Mouse (Mus musculus): ENCODE data around the gene Slc7a6.
A peak's percentile ranks its signal among the peaks of the same experiment; 100 is the strongest.

Slc7a6 gene

DNA sequence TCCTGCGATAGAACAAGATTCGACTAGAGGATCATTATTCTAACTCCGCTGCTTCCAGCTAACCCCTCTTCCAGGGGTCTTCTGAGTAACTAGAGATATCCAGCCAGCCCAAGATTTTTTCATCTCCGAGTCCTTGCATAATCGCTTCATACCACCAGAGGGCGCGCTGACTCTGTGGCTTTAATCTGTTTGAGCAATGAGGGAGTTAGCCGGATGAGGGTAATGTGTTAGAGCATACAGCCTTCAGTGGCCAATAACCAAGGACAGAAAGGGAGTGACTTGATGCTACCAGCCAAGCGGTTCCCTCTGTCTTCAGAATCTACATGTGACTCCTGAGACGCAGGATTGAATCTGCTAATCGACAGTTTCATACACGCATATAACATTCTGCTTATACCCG is 27.9 kb upstream of the Slc7a6 start:
- DNase-seq (ENCODE audit: low read depth, low spot score): peak; percentile 83

DNA sequence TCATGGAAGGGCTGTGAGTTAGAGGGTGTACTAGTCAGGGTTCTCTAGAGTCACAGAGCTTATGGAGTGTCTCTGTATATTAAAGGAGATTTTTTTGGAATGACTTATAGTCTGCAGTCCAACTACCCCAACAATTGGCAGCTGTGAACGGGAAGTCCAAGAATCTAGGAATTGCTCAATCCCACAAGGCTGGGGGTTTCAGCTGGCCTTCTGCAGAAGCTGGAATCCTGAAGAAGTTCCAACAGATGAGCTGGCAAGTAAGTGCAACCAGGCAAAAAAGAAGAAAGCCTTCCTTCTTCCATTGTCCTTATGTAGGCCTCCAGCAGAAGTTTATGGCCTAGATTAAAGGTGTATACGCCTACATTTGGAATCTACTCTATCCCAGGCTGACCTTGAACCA is 23.3 kb upstream of the Slc7a6 start:
- DNase-seq (ENCODE audit: low read depth, low spot score): no peak

DNA sequence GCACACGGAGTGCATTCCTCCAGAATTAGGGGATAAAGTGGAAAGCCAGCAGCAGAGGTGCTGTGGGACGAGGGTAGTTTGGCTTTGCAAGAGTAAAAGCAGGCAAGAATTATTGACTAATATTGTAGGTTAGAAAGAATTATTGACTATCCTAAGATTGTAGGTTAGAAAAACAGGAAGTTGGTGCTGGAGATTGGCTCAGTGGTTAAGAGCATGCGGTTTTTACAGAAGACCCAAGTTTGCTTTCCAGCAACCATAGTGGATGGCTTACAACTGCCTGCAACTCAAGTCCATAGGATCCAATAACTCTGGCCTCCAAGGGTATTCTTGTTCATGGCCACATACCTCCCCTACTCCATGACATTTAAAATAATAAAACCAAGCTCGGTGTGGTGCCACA is 22.6 kb upstream of the Slc7a6 start:
- no peak for DNase-seq (ENCODE audit: low read depth, low spot score)

DNA sequence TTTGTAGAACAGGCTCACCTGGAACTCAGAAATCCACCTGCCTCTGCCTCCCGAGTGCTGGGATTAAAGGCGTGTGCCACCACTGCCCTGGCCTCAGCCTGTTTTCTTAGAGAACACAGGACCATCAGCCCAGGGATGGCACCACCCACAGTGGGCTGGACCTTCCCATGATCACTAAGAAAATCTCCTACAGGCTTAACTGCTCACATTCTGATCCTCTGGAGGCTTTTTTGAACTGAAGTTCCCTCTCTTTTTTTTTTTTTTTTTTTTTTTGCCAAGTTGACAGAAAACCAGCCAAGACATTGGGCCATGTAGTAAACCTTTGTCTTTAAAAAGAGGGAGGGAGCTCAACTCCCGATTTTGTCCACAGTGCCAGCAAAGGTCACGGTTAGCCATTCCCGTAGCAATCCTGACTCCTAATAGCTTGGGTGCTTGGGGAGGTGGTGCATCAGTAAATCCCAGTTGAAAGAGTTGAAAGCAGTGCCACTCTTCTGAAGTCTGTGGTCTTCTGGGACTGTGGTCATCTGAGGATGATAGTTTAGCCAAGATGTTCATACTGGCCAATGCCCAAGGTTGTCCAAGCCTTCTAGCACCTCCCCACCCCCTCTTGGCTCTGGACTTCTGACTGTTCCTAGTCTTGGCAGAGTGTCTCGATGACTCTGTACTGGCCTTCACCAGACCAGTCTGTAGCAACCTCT is 20.6 kb upstream of the Slc7a6 start:
- no peak for DNase-seq (ENCODE audit: low read depth, low spot score)

DNA sequence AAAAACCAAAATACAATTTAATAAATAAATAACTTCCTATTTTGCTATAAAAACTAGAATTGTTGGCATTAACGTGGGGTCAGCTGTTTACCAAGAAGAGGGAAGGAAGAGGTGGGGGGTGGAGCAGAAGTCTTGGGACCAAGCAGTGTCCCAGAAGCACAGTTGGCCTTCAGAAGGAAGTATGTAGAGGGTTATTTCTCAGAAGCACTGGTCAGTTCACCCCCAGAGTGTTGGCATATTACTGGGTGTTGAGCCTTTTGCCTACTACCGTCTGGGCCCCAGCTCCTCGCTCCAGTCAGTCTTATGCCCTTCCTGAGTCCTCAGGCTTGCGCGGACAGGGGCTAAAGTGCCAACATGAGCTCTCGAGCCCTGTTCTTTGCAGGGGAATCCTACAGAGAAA is 19.6 kb upstream of the Slc7a6 start:
- DNase-seq (ENCODE audit: low read depth, low spot score): no peak

DNA sequence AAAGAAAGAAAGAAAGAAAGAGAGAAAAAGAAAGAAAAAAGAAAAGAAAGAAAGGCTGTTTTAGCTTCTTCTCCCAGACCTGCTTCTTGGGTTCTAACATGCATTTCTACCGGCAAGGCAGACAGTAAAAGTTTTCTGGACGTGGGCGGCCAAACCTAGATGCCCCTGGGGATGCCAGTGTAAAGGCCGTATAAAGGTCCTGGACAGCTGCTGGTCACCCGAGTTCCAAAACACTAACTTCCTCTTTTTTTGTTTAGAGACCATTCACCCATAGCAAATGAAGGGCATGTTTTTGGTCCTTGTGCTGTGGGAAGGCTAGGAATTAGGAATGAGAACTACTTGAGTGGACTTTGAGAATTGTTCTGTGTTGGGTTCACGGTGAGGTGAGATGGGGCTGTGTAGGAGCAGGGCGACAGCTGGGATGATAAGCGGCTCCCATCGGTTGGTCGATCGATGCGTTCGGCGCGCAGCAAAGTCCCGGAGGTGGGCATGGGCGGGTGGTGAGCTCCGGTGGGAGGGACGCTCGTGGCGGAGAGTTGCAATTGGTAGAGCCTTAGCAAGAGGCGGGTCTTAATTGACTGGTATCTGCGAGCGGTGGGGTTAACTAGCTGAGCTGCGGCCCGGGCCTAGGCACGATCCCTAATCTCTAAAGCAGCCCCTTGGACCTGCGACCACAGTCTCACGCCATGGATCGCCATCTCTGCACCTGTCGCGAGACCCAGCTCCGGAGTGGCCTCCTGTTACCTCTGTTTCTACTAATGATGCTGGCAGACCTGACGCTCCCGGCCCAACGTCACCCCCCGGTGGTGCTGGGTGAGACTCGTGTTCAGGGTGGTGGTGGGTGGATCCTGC is 18.6 kb upstream of the Slc7a6 start, which contains the start of gene Pla2g15:
TSS of gene Pla2g15 (plus strand) at position 599 of the 852 bp plus-strand sequence.
- peak; percentile 97 for DNase-seq (ENCODE audit: low read depth, low spot score)

DNA sequence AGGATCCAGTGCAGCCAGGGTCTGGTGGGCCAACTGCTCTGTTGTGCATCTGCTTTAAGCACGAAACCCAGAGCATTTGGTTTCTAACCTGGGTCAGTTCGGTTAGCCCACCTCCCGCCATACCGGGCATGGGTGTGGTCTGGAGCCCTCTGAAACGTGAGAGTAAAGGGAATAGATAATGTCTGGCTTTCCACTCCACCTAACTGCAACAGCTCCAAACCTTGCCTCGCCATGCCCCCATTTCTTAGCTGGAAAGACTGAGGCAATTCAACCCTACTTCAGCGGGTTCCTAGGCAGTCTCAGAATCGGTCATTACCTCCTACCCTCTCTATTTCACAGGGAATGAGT is 18.0 kb upstream of the Slc7a6 start:
- DNase-seq (ENCODE audit: low read depth, low spot score): no peak

DNA sequence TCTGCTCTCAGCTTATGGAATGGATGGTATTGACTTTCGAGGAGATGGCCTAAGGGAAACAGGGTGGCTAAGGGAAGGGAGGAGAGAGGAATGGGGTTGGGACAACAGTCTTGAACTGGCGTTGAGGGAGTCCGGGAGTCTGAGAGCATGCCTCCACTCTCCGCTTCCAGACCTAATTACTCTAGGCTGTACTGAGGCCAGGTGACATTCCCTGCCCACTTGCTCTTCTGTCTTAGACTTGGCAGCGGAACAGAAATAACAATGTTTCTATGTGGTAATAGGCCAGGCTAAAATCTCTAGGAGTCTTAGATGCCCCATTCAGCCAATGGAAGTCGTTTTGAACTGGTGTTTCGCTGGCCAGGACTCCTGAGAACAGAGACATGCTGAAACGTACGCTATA is 17.6 kb upstream of the Slc7a6 start:
- DNase-seq (ENCODE audit: low read depth, low spot score): no peak

DNA sequence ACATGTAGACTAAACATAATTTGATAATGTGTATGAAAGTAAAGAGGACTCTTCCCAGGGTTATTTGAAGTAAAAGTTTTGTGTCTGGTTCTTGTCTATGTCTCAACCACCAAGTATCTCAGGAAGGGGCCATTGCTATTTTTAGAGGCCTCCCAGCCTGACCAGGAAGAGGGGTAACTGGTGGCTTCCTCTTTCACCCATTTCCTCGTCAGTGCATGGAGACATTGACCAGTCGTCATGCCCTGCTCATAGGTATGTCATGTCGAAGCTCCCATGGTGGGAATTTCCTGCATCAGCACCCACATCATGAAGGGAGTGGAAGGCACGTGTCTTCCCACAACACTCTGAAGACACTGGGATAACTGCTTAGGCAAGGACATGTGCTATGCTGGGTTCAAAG is 15.8 kb upstream of the Slc7a6 start:
- DNase-seq (ENCODE audit: low read depth, low spot score): no peak

DNA sequence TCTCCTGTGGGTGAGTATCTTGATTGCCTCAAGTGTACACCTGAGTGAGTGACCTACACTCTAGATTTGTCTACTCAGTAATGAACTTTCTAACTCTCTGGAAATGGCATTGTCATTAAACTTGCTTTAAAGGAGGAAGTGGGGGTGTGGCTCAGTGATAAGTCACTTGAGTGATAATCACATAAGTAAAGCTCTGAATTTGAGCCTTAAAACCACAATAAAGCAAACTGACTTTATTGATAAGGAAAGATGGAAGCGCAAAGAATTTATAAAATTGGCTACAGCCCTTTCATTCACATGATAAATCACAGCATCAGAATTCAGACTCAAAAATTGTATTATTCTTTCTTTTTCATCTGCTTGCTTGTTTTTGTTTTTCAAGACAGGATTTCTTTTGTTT is 11.2 kb upstream of the Slc7a6 start:
- no peak for DNase-seq (ENCODE audit: low read depth, low spot score)

DNA sequence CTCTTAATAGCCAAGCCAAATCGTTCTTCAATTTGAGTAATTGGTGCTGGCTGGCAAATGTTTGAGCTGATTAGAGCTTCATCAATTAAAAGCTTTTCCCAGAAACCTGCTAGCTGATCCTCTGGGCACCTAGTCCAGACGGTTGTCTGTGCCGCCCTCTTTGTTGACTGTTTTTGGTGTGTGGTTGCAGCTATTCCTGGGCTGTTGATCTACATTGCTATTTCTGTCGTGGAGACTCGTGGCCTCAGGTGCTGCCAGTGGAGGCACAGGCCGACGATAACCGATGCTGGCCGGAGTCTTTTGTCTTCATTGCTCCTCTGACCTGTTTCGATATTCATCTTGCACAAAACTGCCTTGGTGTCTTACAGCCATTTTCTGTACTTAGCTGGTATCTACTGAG is 10.3 kb upstream of the Slc7a6 start:
- no peak for DNase-seq (ENCODE audit: low read depth, low spot score)

DNA sequence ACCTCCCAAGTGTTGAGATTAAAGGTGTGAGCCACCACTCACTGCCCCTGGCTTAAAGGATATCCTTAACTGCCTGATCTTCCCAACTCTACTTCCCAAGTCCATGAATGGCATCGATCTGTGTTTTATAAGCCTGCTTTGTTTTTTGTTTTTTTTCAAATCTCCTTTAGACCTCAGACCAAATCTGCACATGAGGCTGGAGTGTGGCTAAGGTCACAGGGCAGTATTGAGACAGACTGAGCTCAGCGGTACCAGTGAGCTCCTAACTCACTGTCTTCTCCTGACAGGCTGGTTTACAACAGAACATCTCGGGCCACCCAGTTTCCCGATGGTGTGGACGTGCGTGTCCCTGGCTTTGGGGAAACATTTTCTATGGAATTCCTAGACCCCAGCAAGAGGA is 8.8 kb upstream of the Slc7a6 start:
- DNase-seq (ENCODE audit: low read depth, low spot score): no peak

DNA sequence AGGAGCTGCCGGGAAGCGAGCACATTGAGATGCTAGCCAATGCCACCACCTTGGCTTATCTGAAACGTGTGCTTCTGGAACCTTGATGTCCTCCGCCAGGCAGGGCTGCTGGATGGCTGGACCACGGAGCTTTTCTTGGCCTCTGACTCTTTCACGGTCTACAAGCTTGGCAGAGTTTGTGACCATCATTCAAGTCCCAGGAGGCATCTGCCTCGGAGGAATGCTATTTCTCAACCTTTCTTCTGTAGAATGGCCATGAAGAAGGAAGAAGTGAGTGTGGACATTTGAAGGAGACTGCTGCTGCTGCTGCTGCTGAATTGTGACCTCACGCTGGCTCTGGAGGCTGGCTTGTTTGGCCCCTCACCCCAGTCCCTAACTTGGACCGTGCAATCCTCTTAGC is 5.4 kb upstream of the Slc7a6 start:
- no peak for DNase-seq (ENCODE audit: low read depth, low spot score)

DNA sequence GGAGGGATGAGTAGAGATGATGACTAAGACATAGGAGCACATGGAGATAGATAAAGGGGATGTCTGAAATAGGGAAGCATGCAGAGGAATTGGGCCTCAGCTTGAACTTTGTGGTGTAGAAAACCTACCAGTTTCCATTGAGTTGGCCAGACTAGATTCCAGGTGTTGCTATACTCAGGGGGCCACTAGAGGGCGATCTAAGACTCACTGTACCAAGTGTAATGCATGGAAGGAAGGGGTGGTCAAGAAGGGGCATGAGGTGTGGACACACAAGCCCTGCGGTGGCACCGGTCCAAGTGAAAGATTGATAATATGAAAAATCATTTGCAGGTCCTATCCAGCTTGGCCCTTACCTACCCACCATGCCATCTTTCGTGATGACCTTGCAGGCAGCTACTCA is 3.2 kb upstream of the Slc7a6 start:
- peak; percentile 74 for DNase-seq (ENCODE audit: low read depth, low spot score)

DNA sequence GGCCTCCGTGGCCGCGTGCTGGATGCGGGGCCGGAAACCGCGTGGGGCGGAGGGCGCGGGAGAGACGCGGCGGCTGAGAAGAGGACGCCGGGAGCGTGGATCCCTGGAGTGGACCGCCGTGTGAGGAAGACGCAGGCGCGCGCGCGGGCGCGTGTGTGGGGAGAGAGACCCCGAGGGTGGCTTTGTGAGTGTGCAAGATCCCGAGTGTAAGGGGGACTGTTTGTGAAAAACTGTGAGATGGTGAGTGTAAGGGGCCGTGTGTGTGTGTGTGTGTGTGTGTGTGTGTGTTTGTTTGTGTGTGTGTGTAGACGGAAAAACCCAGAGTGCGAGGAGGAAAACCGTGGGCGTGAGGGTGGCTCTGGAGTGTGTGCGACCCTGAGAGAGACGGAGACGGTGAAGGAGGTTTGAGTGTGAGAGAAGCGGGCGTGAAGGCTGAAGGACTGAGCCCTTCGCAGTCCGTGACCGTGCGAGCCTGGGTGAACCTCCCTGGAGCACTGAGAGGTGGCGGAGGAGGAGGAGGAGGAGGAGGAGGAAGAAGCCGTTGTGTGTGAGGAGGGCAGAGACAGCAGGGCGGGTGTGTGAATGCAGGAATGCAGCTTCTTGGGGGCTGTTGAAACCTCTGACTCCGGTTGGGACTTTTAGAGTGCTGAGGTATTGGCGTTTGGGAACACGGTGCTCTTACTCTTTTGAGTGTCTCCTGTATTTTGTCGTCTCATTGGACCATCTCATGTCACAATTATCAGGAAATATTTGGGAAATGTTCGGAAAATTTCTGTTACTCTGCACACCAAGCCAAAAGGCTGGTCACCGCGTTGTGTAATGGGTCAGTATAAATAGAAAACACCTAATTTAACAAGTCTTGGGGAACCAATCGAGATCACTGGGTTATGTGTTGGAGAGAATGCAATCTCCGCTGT is 618 bp downstream of the Slc7a6 start:
- peak; percentile 70 for DNase-seq (ENCODE audit: low read depth, low spot score)

DNA sequence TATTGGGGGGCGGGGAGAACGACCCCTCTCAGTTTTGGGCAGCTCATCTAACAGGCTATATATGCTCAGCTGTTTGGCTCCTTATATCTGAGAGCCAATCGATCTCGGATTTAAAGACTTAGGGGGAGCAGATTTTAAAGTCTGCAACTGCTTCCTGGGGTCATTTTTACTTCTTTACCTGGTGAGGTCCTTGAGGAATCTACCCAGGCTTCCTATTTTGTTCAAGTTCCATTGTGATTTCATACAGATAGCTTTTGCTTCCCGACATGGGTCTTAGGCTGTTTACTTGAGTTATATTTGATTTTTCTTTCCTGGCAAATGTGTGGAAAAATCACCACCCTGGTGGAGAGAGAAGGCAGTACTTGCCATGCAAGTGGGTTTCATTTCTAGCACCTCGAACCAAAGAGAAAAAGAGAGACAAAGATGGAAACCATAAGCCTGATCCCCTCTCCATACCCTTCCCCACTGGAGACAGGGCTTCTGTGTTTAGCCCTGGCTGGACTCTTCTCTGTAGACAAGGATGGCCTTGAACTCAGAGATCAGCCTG is 1.4 kb downstream of the Slc7a6 start:
- peak; percentile 45 for DNase-seq (ENCODE audit: low read depth, low spot score)

DNA sequence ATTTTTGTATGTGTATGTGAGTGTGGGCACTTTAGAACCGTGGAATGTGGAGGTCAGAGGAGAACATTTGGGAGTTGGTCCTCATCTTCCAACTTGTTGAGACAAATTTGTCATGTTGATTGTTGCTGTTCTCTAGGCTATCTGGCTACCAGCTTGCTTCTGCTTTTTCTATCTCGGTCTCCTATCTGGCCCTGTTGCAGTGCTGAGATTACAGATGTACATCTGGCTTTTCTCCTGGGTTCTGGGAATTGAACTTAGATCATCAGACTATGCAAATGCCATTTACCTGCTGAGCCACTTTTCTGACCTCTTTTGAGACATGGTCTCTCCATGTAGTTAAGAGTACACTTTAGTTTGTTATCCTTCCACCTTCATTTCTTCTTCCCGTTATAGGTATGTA is 4.9 kb downstream of the Slc7a6 start:
- no peak for DNase-seq (ENCODE audit: low read depth, low spot score)

DNA sequence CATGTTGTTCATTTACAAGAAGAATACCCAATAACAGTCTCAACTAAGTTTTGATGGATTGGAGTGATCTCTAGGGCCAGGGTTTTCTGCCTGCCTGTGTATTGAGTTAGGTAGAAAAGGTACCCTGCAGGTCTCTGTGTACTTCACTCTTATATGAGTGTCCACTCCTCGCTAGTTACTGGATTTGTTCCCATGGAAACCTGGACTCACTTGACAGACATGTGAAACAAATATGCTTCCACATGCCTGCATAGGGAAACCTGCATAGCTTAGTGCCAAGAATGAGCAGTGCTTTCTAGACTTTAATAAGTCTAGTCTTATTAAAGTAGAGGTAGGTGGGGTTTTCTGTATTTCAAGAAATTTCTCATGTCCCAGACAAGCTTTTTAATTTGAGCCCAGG is 8.2 kb downstream of the Slc7a6 start:
- no peak for DNase-seq (ENCODE audit: low read depth, low spot score)

DNA sequence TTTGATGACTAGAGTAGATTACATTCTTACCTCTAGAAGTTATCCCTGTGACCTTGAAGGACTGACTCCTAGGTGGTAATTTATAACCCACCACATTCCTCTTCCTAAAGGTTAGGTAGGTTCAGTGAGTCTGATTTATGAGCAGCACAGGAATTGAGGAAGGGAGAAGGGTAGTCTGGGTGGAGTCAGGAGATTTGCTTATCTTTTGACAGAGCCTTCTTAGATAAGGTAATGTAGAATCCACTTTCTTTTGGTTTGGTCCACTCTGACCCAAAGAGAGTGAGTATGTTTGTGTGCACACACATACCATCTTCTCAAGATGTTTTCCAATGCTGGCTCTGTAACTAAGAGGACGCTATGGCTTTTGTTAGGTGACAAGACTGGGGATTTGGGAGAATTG is 8.9 kb downstream of the Slc7a6 start:
- DNase-seq (ENCODE audit: low read depth, low spot score): no peak

DNA sequence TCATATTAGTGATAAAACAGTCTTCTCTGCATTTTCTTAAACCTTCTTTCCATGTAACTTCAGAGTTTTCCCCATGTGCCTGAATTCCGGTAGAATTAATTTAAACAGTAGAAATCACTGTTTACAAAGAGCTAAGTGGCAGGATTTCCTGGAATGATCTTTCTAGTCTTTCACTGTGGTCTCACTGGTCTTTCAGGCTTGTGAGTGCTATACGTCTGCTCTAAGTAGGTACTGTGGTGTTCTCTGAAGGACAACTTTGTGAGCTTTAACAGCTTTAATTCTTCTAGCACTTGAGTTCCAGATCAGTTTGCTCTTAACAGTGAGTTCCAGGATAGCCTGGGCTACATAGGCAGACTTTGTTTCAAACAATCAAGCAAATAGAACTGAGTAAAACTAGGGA is 9.8 kb downstream of the Slc7a6 start:
- DNase-seq (ENCODE audit: low read depth, low spot score): no peak

DNA sequence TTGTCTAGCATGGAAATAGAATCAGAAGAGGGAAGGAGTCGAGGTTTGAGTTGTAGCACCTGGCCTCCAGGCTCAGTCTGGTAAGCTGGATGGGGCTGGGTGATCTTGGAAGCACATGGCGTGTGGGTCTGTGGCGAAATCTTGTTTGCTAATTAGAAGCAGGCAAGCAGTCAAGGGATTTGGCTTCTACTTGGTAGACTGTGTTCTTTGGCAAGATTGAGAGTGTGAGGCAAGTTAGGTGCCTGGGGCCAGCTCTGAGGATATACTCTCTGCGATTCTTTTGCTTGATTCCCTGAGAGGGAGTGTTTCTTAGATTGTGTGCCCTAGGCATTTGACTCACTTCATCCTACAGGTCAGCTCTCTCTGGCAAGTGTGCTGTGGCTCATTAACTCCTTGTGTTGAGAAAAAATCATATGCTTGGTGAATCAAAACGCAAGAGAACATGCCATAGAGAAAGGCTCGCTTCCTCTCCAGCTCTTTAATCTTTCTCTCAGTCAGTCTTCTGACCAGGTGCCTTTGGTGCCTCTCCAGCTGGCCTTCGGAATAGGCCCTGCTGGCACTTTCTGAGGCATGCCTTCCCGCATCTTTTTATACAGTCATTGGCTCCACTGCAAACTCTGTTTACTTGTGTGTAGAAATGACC is 17.1 kb downstream of the Slc7a6 start:
- DNase-seq (ENCODE audit: low read depth, low spot score): peak; percentile 77
